Mouse (Mus musculus) megakaryocyte-erythroid progenitor cell, adult 5-6 weeks (primary cell): ENCODE data around the gene Ldhd. TPM values are rescaled to one million over a fixed set of nuclear protein-coding genes. Genes with fewer than 3 reads are reported as not detected.

Experiments
- ATAC-seq: replicated peaks from 2 replicates; pipeline ENCODE4 v1.8.0; 2016; ENCODE audit warnings: mild to moderate bottlenecking, inconsistent platforms; ENCODE audit not compliant: severe bottlenecking, poor library complexity, low FRiP score, low TSS enrichment
- total RNA-seq, 2 experiments: library from RNA; stranded (forward) in 1 of 2; stranded (reverse) in 1 of 2; fragments of 200-1000, 215-1000 nt in 1 of 2; fragments of >200 nt in 1 of 2; fragmentation: Nextera tagmentation in 1 of 2; gene quantifications; 2 replicates each; pipeline ENCODE4 v1.2.3; 2014 to 2017

The Ldhd gene
- total RNA-seq, 2 experiments from 2014 or later: 0.09 to 1.1 TPM

DNA sequence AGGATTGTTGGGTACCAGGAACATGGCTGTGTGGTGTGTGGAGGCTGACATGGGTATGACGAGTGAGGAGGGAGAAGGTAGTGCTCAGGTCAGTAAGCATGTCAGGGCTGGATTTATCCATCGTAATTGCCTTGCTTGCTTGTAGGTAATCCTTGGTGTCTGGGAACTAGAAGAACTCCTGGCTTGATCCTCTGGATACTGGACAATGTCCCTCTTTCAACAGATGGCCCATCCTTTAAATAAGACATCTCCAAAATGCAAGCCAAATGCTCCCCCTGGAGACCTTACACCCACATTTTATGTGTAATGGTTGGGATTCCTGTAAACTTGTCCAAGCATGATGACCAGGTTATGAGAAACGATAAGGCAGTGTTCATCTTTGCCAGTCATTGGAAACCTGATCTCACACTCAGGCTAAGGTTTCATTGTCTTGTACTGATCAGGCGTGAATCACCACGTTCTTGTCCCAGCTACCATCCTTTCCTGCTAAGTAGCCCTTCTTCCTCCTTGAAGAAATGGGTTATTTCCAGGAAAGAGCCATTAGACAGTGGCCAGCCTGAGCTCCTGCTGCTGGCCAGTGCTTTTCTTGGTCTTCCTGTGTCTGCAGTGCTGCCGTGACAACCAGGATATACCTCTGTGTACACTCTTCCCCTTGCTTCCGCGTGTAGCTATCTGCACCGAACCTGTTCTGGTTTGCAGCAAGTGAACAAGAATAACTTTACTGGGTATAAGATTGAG lies 30.3 kb downstream of the Ldhd start:
- no peak for ATAC-seq

DNA sequence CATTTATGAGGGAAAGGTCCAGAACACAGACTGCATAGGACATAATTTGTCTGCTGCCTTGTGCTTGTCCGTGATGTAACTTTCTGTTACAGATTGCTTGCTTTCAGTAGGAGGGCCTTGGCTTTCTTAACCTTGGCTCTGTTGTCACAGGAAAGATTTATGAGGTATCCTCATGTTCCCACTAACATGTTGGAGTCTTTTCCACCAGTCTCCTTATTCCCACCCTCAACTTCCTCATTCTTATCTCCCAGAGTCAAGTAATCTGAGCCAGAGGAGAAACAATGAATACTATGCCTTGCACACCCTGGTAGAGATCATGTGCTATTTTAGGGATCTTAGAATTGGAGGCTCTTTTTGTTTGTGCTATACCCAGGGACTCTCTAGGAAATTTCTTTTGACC lies 32.9 kb downstream of the Ldhd start:
- no peak for ATAC-seq

- ATAC-seq: peak; percentile 50
These were observed 33.7 kb downstream of the Ldhd start for GRCm38 (mm10) chr8:111596485-111596821.

GRCm38 (mm10) chr8:111595712-111596484 lies 34.3 kb downstream of the Ldhd start:
- ATAC-seq: peak; percentile 86

DNA sequence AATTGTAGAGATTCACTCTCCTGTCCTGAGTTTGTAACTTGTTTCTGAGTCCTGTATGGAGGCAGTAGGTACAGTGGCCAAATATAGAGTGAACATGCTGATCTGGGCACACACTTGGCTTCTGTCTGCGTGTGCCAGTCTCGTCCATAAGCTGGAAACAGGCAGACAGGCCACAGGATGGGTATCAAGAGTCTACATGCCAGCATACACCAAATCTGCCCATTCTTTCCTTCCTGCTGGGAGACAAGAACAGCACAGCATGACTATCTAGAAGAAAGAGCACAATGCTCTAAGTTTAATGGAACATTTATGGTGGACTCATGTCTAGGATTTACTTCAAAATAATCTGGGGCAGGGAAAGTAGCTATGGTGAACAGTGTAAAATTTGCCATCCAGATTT lies 35.2 kb downstream of the Ldhd start:
- ATAC-seq: no peak

GRCm38 (mm10) chr8:111594044-111594840 lies 35.9 kb downstream of the Ldhd start:
- no peak for ATAC-seq

- no peak for ATAC-seq
These were observed 37.7 kb downstream of the Ldhd start for GRCm38 (mm10) chr8:111592390-111592910.

DNA sequence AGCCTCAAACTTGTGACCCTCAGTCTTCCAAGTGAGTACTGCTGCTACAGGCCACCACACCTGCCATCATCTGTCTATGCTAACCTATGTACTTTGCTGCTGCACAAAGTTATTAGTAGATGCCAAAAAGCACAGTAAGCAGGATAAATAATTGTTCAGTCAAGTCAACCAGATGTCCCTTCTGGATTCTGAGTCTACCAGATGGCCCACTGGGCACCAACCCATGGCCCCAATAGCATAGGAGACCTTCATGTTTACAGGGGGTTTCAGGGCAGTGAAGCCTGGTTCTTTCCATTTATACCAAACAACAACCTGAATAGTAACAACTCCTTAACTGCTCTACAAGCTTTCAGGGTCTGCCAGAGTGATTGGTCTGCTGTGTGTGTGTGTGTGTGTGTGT lies 39.0 kb downstream of the Ldhd start:
- no peak for ATAC-seq

DNA sequence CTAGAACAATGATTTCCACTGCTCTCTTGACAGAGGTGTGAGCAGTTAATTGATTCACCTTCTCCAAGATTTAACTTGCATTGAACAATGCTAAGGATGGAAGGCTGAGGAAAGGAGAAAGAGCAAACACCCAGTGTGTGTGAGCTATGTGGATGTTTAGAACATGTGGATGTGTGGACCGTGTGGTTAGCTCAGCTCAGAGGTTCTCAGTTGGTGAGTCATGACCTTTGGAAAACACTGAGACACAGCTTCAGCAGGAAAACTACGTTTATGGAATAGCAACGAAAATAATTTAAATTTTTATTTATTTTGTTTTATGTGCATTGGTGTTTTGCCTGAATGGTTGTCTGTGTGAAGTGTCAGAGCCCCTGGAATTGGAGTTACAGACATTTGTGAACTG lies 40.0 kb downstream of the Ldhd start:
- ATAC-seq: no peak

DNA sequence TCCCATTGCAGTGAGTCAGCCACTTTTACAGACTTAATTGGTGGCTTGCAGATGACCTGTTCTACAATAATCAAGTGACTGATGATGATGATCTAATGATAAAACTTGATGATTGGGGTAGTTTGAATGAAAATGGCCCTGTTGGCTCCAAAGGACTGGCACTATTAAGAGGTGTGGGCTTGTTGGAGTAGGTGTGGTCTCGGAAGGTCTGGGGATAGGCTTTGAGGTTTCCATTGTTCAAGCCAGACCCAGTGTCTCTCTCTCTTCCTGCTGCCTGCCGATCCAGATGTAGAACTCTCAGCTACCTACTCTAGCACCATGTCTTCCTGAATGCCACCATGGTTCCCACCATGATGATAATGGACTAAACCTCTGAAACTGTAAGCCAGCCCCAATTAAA lies 41.8 kb downstream of the Ldhd start:
- no peak for ATAC-seq

GRCm38 (mm10) chr8:111587545-111588094 lies 42.6 kb downstream of the Ldhd start:
- ATAC-seq: peak; percentile 79

- no peak for ATAC-seq
These were observed 45.2 kb downstream of the Ldhd start for GRCm38 (mm10) chr8:111584946-111585345.

DNA sequence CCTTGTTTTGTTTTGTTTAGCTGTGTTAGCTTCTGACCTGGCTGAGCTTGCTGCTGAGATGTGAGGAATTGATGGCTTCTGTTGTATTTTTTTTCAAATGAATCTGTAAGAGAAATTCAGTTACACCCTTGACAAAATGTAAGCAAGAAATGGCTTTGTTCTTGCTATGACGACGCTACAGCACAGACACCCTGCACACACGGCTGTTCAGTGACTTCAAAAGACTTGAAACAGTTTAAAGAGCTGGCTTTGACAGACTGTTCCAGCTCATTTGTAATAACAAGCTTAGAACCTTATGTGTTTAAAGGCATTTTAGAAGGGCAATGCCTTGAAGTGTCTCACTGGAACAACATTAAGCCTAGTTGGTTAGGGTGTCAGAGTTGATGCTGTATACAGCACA lies 47.8 kb downstream of the Ldhd start:
- no peak for ATAC-seq

GRCm38 (mm10) chr8:111580306-111580705 lies 49.9 kb downstream of the Ldhd start:
- ATAC-seq: no peak

GRCm38 (mm10) chr8:111579318-111579717 lies 50.9 kb downstream of the Ldhd start:
- no peak for ATAC-seq

DNA sequence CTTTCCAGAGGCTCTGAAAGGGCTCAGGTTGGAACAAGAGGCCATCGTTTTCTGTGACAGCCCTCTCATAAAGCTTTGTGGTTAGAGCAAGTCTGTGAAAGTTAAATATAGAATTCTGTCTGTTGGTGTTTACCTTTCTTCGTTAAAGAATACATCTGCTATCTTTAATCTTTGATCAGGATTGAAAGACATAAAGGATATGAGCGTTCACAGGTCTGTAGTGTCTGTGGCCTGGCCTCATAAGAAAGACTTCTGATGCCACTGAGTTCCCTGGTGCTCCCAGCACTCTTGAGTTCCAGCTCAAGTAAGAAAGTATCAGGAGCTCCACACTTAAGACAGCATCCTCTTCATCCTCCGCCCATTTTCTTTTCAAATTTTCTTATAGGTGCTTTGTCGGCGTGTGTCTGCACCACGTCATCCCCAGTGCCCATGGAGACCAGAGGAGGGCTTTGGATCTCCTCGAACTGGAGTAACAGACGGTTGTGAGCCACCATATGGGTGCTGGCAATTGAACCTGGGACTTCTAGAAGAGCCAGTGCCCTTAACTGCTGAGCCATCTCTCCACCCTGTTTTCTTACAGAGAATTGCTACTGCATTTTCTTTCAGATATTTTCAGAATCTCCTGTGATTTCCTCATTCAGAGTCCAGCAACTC lies 52.2 kb downstream of the Ldhd start:
- ATAC-seq: no peak

DNA sequence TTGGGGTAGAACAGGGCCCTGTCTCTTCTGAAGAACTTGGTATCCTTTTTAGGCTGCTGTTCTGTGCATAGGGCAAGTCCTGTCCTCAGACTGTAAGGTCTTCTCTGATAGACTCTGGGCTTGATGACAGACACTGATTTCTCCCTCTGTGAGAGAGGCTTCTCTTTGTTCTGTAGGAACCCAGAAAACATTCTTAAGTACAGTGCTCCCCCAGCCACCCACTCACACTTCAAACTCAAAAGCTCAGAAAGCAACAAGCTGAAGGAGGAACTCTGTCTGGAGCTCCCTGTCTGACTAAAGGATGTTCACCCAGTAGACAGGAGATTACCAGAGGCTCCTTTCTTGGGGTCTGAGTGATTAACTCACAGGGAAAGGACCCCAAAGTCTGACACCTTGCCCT lies 53.7 kb downstream of the Ldhd start:
- ATAC-seq: no peak

DNA sequence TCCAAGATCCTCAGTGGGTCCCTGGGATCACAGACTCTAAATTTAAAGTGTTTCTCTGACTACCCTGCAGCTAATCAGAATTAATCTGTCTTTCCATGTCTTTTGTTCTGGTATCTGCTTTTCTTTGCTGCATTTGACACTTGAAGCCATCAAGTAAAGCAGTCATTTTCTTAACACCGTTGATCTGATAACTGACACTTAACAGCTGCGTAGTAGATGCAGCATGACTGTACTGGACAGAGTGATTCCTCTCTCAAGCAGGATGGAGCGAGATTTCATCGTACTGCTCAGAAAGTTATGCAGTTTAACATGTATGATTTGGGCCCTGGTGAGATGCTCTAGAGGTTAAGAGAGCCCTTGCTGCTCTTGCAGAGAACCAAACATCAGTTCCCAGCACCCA lies 54.7 kb downstream of the Ldhd start:
- ATAC-seq: no peak

GRCm38 (mm10) chr8:111574016-111574415 lies 56.2 kb downstream of the Ldhd start:
- ATAC-seq: peak; percentile 32; the same call in 1 of the 2 replicates
